Mouse (Mus musculus) left cerebral cortex, adult 11 months (tissue): ENCODE measurements around the gene Frs2.

ENCODE experiments used
- DNase-seq: peaks from one replicate; pipeline ENCODE4 v3.0.0; 2022; ENCODE audit warnings: low spot score

The Frs2 gene

DNA sequence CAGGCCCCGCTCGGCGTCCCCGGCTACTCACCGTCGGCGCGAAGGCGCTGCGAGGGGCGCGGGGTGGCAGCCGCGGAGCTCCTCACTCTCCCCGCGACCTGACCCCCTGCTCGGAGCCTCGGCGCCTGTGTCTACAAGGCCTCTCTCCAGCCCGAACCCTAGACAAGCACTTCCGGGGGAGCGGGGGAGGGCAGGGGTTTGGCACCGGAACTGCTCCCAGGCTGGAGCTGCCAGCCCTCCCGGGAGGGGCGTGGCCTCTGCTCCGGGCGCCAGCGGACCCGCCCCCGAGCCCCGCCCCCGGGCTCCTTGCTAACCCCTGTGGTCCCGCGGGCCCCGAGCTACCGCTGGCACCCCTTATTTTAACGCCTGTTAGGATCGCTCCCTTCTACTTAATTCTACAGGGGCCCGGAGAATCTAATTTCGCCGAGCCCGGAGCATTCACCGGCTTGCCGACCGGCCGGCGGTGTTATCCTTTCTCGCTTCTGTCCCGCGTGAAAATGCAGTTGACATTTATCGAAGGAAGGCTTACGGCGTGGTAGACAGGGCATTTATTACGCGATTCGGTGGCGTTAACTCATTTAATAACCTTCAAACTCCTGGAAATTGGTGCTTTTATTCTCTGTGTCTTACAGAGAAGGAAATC is at the start of gene Frs2:
Gene Frs2 (minus strand): TSS at position 174 of the 643 bp plus-strand sequence.
- DNase-seq, result peak; percentile 89

DNA sequence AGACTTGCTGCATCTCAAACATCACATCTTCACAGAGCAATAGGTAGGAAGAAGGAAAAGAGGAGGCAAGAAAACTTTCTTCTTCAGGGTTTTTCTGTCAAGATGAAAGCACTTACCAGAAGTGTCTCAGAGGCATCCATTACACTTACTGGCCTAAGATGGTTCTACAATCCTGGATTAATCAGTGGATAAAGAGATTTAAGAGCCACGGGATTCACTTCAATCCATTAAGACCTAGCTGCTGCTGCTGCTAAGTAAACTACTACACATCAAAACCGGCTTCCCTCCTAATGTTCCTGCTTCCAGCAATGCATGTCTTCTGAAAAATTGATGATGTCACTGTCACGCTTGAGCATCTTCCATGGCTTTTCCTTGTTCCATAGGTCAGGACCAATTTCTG is 48.4 kb upstream of the Frs2 start:
- no peak for DNase-seq

DNA sequence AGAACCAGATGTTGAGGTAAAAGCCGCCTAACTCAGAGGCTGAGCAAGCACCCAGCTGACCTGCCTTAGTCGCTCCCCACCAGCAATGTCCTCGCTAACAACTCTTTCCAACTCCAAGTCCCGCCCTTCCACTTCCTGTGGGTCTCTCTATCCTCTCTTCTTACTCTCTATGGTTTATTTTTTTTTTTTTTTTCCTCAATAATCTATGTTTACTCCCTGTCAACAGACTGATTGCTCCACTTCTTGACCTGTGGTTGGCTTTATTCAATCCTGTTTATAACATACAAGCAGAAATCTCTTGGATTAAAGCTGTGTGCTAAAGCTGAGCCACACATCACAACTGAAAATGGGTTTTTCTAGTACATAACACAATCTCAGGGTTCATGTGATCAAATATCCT is 47.4 kb upstream of the Frs2 start:
- DNase-seq, result no peak

DNA sequence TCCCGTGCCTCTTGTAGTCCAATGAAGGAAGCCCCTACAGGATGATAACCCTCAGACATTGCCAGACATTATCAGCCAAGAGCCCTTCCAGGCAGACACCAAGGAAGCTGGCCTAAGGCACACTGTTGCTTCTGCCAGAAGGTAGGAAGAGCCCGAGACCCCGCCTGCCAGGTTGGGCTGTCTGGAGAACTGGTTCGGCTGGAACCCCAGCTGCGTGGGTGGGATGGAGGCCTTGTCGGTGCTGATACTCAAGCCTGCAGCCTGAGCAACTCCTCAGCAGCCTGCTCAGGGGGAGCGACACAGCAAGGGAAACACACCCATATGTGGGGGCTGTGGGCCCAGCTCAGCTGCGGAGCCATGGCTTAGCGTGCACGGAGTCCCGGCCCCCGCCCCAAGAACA is 46.7 kb upstream of the Frs2 start:
- no peak for DNase-seq

DNA sequence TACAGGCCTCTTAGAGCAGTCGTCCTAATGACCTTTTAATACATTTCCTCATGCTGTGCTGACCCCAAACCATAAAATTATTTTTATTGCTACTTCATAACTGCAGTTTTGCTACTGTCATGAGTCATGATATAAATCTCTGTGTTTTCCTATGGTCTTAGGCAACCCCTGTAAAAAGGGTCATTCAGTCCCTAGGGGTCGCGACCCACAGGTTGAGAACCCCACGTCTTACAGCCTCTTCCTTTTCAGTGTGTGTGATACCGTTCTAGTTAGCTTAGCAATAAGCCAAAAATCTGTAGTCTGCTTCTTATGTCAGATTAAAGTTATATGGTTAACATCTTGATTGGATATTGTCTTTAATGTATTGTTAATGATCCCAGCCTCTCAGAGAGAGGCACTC is 45.0 kb upstream of the Frs2 start:
- no peak for DNase-seq

DNA sequence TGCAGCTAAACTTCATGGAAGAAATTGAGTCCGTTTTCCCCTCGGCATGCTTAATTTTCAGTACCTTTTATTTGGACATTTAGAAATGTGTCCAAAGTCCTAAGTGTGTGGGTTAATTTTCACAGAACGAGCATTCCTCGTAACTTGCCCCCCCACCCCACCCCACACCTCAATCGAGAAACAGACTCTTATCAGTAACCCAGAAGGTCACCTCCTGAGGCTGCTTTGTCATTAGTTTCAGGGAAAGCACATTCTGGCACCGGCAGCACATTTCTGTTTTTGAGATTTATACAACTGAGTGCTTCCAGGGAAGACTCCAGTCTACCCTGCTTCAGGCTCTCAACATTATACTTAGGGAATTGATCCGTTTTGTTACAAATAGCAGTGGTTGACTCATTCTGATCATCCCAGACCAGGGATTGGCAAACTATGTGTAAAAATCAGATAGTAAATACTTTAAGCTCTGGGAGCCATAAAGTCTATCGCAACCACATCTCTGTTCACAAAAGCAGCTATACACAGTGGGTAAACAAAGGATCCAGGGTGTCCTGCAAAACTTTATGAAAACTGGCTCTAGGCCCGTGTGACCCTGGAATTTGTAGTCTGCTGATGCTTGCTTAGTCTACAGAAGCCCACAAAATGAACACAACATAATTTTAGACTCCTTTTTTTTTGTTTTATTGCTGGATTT is 37.2 kb upstream of the Frs2 start:
- no peak for DNase-seq

DNA sequence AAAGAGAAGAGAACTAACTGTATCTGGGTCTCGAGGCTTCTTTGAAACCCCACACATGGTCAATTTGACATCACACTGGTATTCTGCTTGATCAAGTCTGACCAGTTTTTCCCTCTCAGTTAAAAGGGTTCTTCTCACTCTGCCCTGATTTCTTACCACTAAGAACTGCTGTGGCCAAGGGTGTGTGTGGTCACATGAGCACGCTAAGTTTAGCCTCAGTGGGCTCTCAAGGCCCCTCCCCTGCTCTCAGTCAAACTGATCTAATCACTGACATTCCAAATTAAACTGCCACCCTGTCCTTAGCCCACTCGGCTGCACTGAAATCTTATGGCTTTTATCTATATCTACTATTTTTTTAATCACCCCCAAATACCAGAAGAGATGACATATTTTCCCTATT is 32.8 kb upstream of the Frs2 start:
- no peak for DNase-seq

DNA sequence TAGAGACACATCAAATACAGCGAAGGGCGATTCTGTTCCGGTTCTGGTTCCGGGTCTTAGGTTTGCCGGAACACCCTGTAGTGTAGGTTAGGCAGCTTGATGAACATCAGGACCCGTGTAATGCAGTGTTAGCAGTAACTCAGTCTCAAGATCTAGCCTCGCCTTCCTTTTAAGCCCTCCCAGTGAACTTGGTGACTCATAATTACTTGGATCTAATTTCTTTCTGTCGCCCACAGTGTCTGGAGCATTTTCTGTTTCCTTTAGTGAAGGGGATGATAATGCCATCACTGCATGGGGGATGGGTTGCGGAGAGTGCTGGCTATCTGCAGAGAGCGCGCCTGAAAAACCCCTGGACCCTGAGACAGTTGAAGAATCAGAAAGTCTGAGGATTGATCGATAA is 26.3 kb upstream of the Frs2 start:
- no peak for DNase-seq

DNA sequence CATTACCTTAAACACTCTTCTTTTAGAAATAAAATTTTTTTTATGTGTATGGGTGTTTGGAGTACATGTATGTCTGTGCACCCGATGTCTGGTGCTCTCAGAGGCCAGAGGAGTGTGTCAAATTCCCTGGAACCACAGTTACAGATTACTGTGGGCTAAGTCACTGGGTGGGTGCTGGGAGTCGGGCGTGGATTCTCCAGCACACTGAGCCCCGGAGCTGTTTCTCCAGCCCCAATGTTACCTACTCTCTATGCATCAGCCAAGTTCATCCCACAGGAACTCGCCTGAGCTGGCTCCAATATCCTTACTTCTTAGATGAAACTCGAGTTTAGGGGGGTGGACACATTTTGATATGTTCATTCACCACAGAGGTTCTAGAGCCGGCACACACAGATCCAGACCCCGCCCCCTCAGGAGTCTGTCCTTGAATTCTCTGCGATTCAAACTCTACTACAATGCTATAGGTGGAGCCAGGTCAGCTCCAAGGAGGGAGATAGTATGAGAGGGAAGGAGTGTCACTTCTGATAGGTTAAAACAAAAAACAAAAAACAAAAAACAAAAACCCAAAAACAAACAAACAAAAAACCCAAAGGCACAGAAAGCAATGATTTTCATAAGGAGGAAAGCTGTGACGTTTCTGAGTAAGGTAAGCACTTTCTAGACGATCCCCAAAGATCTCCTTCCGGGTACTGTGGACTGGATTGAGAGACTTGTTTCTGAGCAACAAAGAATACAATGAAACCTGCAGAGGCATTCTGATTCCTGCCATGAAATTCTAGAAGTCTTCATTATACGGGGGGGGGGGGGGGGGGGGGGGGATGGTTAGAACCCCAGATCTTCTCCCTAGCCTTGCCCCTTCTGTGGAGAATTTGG is 25.5 kb upstream of the Frs2 start:
- DNase-seq, result no peak

DNA sequence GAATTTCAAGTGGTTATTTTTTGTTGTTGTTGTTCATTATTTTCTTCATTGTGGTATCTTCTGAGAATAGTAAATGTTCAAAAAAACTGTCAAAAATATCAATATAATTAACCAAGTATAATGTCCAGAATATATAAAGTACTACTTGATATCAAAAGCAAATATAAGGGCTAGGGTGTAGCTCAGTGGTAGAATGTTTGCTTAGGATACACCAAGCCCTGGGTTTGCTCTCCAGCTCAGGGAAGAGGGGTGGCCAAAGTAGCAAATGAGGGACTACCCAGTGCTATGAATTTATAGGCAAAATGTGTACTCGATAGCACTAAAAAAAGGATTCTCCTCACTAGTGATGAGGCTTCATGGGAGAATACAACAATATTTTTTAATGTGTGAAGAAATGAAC is 24.8 kb upstream of the Frs2 start:
- DNase-seq, result no peak

DNA sequence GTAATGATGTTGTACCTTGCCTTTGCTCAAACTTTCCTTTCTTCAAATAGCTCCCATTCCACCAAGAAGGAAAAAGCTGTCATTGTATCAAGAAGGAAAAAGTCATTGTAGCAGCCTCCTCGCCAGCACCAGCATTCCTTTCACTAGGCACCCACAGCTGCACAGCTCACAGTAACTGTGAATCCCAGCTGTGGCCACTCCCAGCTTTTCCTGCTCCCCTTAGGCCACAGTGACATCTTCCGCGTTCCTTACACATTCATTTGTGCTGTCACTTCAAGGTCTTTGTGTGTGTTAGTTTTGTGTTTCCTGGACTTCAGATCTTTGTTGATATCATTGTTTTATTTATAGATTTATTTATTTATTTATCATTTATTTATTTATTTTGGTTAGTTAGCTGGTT is 23.7 kb upstream of the Frs2 start:
- no peak for DNase-seq

DNA sequence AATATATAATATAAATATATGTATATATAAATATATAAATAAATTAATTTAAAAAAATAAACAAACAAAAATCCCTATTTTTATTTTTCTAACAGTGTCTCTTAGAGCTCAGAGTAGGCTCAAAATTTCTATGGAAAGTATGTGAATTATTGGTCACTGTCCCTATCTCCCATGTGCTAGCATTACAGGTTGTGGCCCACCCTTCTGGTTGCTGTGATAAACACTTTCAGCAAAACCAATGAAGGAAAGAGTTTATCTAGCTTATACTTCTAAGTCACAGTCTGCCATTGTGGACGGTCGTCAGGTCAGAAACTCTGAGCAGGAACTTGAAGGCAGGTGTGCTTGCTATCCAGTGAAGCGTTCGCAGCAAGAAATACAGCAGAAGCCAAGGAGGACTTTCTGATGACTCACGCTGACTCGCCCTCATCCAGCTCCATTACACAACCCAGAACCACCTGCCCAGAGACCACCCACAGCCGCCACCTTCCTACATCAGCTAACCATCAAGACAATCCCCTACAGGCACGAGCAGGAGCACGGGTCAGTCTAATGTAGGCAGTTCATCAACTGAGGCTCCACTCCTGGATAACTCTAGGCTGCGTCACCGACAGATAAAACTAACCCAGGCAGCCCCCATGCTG is 18.6 kb upstream of the Frs2 start:
- DNase-seq, result no peak

DNA sequence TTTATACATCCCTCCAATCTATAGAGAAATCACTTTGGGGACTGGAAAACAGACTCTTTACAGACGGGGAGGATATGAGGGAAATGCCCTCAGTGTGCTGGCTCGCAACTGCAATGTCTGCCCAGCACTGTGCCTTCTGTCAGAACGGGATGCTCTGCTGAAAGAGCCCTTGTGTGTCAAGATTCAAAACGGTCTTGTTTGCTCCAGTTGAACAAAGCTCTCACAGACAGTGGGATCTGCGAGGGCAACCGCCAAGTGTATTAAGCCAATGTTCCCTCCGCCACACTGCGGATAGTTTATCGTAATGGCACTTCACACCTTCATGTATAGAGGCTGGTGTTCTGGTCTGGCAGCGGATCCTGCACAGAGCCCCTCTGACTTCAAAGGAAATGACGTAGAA is 14.3 kb upstream of the Frs2 start:
- no peak for DNase-seq

DNA sequence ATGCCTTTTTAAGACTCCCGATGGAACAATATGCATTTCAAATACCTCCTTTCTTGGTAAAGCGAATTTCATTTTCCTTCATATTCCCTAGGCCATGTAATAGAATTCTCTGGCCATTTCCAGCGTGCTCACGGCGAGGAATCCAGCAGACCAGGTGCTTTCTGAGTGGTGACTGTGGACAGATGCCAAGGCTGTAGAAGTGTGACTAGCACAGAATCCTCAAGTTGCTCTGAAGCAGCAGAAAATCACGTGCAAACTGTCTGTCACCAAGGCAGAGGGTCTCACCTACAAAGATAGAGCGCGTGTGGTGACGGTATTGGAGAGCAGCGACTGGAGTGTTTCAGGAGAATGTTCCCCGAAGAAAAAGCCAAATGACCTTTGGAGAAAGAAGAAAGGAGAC is 11.8 kb upstream of the Frs2 start:
- DNase-seq, result no peak

DNA sequence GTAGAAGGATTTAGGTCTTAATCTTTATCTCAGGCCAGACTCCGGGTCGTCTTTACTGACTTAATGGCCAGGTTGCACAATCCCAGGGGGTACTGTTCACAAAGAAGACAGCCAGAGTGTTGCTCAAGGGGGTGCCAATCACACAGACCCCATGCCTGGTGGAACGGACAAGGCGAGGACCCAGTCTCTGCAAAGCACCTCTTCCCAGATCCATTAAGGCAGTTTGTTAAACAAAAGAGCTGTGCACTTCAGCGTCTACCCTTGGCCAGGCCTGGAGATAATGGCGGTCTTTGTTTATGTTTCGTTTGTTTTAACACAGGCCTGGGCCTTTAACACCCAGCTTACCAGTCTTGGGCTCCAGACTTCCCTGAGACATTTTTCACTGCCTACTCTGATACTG is 3.9 kb upstream of the Frs2 start:
- DNase-seq, result no peak

DNA sequence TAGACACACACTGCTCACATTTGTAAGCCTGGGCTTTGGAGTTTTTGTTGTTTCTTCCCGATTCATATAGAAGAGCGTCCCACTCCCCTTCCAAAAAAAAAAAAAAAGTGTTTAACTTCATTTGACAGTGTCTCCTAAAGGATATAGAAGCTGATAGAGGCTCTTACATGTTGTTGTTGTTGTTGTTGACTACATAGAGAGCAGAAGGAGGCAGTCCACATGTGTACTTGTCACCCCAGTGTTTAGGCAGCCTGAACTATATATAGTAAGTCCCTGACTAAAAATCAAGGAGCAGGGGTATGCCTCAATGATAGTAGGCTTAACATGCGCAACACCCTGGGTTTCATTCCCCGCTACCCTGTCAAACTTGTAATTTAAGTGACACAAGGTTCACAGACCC is 3.3 kb upstream of the Frs2 start:
- no peak for DNase-seq

DNA sequence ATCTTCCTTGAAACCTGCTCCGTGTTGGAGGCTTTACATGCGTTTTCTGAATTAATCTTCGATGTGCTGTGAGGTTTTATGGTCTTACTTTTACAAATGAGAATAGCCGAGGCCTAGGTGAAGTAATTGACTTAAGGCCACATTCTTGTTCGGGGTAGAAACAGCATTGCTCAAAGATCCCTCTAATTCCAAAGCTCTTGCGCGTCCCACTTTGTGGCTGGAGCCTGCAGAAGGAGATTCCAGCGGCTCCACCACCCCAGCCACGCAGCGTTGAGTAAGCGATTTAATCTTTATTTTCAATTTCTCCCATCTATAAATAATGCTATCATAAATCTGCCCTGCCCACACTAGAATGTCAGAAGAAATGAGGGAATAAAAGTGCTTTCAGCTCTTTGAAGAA is 2.9 kb upstream of the Frs2 start:
- DNase-seq, result no peak

DNA sequence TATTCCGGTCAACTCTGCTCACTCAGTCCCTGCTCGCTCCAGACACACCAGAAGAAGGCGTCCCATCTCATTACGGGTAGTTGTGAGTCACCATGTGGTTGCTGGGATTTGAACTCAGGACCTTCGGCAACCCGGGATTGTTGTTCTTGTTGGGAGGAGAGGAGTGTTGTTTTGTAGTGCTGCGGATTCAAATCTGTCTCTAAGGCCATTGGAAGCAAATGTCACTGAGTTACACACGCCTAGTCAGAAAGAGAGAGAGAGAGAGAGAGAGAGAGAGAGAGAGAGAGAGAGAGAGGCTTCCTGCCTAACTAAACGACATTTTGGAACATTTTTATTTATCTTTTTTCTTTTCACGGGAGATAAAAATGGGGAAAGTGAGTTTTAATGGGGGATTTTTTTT is 2.4 kb upstream of the Frs2 start:
- no peak for DNase-seq

DNA sequence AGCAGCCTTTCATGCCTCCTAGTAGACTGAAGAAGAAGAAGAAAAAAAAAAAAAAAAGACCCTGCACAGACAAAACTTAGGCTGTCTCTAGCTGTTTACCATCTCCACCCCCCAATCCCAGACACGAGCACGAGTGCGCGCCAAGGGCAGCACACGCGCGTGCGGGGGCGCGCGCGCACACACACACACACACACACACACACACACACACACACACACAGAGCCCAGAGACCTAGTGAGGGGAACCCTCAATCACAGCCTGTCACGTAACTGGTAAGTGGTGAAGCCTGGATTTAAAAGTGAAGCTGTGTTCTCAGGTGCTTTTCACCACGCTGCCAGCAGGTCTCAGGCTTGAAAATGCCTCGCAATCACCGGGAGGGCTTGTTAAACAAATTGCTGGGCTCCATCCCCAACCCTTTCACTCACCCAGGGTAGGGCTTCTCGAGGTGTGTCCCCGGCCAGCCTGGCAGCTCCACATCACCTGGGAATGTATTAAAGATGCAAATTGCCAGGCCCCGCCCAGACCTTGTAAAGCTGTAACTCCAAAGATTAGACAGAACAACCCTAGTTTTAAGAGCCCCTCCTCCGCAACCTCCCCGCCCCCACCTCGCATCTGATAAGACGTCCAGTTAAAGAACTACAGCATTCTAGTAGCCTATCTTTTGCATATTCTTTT is 1.7 kb upstream of the Frs2 start:
- DNase-seq, result no peak

DNA sequence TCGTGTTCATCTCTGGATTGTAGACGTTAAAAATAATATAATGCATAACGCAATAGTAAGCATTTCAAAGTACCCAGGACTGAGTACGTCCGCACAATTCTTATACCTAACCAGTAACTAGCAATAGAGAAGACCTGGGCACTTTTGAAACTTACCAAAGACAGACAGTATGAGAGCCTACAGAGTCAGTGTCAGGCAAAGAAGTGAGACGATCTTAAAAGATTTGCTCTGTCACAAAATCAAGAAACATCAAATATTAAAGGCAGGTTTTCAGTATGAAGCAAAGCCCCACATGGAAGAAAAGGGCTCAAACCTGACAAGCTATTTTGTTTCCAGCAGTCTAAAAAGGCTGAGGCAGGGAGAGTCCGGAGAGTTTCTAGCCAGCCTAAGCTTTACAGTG is 907 bp upstream of the Frs2 start:
- no peak for DNase-seq

DNA sequence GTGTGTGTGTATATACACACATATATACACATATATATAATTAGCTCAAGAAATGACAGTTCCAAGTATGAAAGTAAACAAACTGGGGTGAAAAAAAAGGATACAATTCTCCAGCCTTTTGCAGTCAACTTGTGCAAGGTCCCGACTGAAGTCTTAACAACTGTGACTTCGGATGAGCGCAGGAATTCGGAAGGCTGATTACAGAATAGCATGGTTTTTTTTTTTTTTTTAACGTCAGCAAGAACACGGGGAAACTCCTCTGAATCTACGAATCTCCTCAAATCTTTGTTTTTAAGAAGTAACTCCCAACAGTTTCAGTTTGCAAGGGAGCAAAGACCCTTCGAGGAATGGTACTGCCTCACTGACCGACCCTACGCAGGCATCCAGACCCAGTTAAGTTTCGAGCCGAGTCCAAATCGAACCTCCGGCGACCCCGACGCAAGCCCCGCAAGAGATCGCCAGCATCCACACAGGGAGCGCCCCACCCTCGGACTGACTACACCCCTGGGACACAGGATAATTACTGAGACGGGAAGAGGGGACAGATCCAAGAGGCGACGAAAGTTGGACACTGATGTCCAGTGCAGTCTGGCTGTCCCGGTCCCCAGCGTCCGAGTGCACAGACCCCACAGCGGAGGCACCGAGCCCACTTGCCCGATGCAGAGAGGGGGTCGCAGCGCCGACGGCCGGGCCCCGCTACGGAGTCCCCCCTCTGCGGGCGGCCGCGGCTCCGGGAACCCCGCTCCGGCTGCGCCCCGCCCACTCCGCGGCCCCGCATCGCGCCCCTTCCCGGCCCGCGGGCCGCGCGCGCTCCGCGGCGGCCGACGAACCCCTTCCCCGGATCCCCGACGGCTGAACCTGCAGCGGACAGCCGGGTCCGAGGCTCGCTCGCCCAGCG is 622 bp downstream of the Frs2 start:
- no peak for DNase-seq
